Mouse (Mus musculus): Measurements from ENCODE around the gene Pdzrn3. TPM values are rescaled to one million over a fixed set of nuclear protein-coding genes. Genes with fewer than 3 reads are reported as not detected.

Pdzrn3 gene
- polyA plus RNA-seq, 1 experiment from 2014 or later, result 27.2 TPM

DNA sequence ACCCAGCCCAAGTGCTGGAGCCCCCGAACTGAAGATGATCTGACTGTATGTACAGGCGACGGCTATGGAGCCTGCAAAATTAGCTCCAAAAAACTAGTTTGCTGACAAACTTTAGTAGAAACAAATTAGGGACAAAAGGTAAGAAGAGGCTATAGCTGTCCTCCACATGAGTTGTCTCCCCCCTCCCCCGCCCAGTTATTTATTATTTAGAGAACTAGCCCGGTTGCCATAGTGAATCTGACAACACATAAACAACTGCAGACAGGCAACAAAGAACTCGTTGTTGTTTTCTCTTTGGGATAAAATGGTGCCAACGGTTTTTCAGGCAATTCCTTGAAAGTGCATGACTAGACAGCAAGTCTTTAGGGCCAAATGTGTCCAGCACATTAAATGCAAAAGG lies 7.3 kb upstream of the Pdzrn3 start:
- no peaks in the 10 kb centered on the region for H3K9me3 ChIP-seq (replicated peaks)
- no peaks in the 10 kb centered on the region for H3K4me1 ChIP-seq
- no peak overlapping the region for H3K9ac ChIP-seq
- 0 out of 2 replicates have a peak, but pooled peaks cover 4% of the 10 kb centered on the region for H3K27me3 ChIP-seq
- H3K36me3 ChIP-seq, result no peaks in the 10 kb centered on the region
- ATAC-seq (ENCODE audit: low FRiP score), result no peak
- no peak overlapping the region for H3K4me3 ChIP-seq
- no peak overlapping the region for H3K4me2 ChIP-seq (replicated peaks)
- 77% methylated on average over 7 of the region's 7 CpGs for WGBS
- no peak overlapping the region for H3K27ac ChIP-seq

DNA sequence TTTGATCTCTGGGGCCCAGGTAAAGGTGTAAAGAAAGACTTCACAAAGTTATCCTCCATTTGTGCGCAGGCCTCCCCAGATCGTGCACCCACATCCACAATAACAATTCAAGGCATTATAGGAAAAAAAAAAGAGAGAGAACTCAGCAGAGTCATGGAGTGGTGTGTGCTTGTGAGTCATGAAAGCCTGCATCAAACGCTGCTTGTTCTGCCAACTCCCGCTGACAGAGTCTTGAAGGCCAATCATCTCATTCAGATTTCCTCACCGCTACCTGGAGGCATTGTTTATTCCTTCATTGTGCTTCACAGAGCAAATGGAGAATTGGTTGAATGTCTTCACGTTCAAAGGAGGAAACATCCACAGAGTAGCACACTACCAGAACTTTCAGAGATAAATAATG lies 6.8 kb upstream of the Pdzrn3 start:
- H3K27me3 ChIP-seq, result 0 out of 2 replicates have a peak, but pooled peaks cover 4% of the 10 kb centered on the region
- H3K4me3 ChIP-seq, result no peak overlapping the region
- no peaks in the 10 kb centered on the region for H3K9me3 ChIP-seq (replicated peaks)
- no peak overlapping the region for H3K27ac ChIP-seq
- H3K4me2 ChIP-seq (replicated peaks), result no peak overlapping the region
- ATAC-seq (ENCODE audit: low FRiP score), result no peak
- no peaks in the 10 kb centered on the region for H3K36me3 ChIP-seq
- H3K4me1 ChIP-seq, result no peaks in the 10 kb centered on the region
- H3K9ac ChIP-seq, result no peak overlapping the region
- WGBS, result 73% methylated on average over 6 of the region's 6 CpGs

DNA sequence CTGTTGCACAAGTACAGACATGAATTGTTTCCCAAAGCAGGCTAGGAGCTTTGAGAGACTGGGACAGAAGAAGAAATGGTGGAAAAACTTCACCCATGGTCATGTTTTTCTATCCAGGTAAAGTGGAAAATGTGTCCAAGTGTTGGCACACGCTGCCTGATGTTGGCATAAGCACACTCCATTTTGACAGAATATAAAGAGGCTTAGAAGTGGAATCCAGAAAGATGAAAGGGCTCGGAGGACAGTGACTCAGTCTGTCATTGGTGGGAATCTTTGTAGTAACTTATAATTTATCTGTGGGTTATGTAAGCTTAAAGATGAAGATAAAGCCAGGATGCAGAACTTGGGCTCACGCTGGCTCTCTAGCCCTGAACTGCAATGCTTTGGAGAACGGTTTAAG lies 5.2 kb upstream of the Pdzrn3 start:
- Histone ChIP-seq H3K4me2 (replicated peaks) (no peak overlapping the region), H3K4me3 (no peak overlapping the region)
- WGBS, result 85% methylated on average over 4 of the region's 4 CpGs

DNA sequence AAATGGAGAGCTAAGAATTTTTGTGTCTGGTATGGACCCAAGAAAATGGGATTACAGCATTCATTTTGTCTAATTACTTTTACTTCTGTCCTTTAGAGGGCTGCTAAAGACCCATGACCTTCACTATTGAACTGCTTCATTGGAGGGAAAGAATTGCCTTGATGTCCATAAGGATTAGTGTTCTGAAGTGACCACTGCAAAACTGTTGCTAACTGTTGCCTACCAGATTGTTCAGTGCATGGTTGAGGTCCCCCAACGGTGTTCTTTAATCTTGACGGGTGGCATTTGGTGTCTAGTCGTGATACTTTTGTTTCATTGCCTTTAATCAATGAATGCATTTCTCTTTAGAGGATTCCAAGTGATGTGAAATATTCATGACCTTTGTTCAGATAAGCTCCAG lies 1.8 kb upstream of the Pdzrn3 start:
- Histone ChIP-seq H3K4me3 (no peak overlapping the region), H3K9ac (no peak overlapping the region), H3K4me2 (replicated peaks) (no peak overlapping the region), H3K36me3 (no peaks in the 10 kb centered on the region), H3K9me3 (replicated peaks) (no peaks in the 10 kb centered on the region), H3K4me1 (peaks cover 18% of the 10 kb centered on the region), H3K27ac (no peak overlapping the region), H3K27me3 (peaks cover 7% of the 10 kb centered on the region; the same call in 1 of the 2 replicates)
- 63% methylated on average over 3 of the region's 3 CpGs for WGBS
- no peak for ATAC-seq (ENCODE audit: low FRiP score)

More for the DNA sequence above, 5.2 kb upstream of the Pdzrn3 start:
- Histone ChIP-seq H3K36me3 (no peaks in the 10 kb centered on the region), H3K27ac (no peak overlapping the region), H3K4me1 (peaks cover 6% of the 10 kb centered on the region), H3K9ac (no peak overlapping the region), H3K9me3 (replicated peaks) (no peaks in the 10 kb centered on the region), H3K27me3 (0 out of 2 replicates have a peak, but pooled peaks cover 4% of the 10 kb centered on the region)
- no peak for ATAC-seq (ENCODE audit: low FRiP score)

DNA sequence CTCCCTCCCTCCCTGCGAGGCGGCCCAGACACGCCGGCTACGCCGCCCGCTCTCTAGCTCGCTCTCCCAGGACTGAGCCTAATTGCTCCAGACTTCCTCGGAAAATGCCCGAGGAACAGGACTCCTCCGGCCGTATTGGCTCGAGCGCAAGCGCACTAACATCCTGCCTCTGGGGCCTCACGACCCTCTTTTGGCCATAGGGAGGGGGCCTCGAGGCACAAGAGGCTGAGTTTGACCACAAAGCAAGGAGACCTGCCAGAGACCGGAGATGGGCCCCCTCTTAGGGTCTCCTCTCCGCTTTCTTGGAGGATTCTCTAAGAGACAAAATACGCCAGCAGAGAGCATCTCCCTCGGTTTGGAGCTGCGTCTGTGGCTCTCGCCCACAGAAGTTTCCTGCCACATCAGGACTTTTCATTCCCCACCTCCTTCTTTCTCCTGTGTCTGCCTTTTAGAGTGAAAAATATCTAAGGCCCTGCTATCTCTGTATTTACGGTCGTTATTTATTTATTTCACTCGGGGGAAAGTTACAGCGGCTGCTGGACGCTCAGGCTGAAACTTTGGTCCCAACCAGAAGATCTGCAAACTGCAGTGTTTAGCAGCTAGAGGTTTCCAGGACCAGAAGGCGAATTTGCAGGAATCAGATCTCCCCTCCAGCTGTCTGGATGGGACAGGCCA lies 375 bp upstream of the Pdzrn3 start:
- Histone ChIP-seq H3K36me3 (no peaks in the 10 kb centered on the region), H3K4me1 (peaks cover 23% of the 10 kb centered on the region), H3K4me2 (replicated peaks) (peak overlapping the region; percentile 97), H3K27me3 (peaks cover 7% of the 10 kb centered on the region), H3K9ac (peak overlapping the region; percentile 74), H3K27ac (peak overlapping the region; percentile 79), H3K9me3 (replicated peaks) (no peaks in the 10 kb centered on the region), H3K4me3 (peak overlapping the region; percentile 65)
- WGBS, result under 1% methylated on average over 27 of the region's 29 CpGs
- ATAC-seq (ENCODE audit: low FRiP score), result peak; percentile 92

DNA sequence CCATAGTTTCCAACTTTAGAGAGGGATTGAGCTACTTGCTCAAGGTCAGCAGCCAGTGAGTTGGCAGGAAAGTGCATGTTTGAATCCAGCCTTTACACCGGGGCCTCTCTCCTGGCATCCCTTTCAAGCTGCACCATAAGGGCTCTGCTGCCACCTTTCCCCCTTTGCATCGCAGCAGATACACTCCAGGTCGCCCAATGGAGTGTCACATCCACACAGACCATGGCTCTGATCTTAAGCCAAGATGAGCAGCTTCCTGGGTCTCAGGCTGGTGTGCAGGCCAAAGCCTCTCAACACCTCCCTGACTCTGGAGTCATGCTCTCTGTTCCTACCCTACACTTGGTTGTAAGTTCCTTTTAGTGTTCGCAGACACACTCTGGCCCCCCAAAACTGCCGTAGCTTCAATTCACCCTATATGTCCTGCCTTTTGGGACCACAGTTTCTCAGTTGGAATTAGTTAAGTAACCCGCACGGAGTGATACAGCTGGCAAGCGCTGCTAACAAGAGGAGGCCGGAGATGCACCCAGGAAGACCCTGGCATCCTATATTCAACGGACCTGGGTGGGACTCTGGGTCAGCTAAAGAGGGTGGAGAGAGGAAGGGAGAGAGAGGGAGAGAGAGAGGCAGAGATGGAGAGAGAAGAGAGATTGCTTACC lies 1.1 kb downstream of the Pdzrn3 start:
- no peak for ATAC-seq (ENCODE audit: low FRiP score)
- Histone ChIP-seq H3K4me3 (peak overlapping the region; percentile 65), H3K27me3 (peaks cover 7% of the 10 kb centered on the region), H3K9me3 (replicated peaks) (no peaks in the 10 kb centered on the region), H3K9ac (peak overlapping the region; percentile 74), H3K4me1 (peaks cover 23% of the 10 kb centered on the region), H3K36me3 (no peaks in the 10 kb centered on the region), H3K27ac (peak overlapping the region; percentile 79), H3K4me2 (replicated peaks) (peak overlapping the region; percentile 97)
- 3% methylated on average over 10 of the region's 10 CpGs for WGBS

DNA sequence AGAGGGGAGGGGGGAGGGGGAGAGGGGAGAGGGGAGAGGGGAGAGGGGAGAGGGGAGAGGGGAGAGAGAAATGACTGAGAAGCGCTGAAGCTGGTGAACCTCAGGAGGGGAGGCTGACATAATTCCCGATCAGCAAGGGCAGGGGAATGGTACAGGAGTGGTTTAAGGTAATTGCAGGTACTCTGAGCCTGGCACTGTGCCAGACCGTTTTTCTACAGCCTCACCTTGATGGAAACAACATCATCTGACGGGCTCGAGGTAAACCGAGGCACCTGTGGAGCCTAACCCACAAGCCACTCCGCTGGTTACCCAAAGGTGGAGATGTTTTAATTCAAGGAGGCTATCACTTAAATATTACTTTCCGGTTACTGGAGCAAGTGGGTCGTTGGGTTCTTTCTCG lies 1.6 kb downstream of the Pdzrn3 start:
- Histone ChIP-seq H3K4me1 (peaks cover 23% of the 10 kb centered on the region), H3K9me3 (replicated peaks) (no peaks in the 10 kb centered on the region), H3K9ac (0 out of 2 replicates have a peak overlapping the region, but pooled peaks have one; percentile 74)

DNA sequence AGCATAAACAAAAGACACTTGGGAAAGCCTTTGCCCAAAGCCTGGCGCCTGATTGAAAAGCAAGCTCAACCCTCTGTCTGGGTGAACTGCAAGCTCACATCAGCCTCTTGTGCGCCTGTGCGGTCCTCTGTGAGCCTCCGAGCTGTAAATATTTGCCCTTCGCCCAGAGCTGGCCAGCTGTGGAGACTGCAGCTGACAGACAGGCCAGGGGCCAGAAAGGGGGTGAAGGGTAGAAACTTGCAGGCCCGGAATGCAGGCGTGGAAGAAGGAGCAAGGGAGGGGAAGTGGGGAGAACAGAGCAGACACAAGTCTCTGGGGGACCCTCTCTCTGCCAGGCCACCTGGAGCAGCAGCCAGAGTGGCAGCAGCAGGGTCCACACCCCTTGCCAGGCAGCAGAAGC lies 3.0 kb downstream of the Pdzrn3 start:
- Histone ChIP-seq H3K4me3 (peak overlapping the region; percentile 27), H3K27ac (peak overlapping the region; percentile 79), H3K36me3 (no peaks in the 10 kb centered on the region), H3K27me3 (peaks cover 4% of the 10 kb centered on the region), H3K9me3 (replicated peaks) (no peaks in the 10 kb centered on the region), H3K9ac (0 out of 2 replicates have a peak overlapping the region, but pooled peaks have one; percentile 15), H3K4me2 (replicated peaks) (peak overlapping the region; percentile 97), H3K4me1 (peaks cover 23% of the 10 kb centered on the region)
- under 1% methylated on average over 7 of the region's 7 CpGs for WGBS
- no peak for ATAC-seq (ENCODE audit: low FRiP score)

More for the DNA sequence above, 1.6 kb downstream of the Pdzrn3 start:
- Histone ChIP-seq H3K36me3 (no peaks in the 10 kb centered on the region), H3K4me2 (replicated peaks) (peak overlapping the region; percentile 97), H3K4me3 (peak overlapping the region; percentile 65), H3K27ac (no peak overlapping the region), H3K27me3 (peaks cover 7% of the 10 kb centered on the region)
- WGBS, result 32% methylated on average over 10 of the region's 10 CpGs
- ATAC-seq (ENCODE audit: low FRiP score), result no peak

DNA sequence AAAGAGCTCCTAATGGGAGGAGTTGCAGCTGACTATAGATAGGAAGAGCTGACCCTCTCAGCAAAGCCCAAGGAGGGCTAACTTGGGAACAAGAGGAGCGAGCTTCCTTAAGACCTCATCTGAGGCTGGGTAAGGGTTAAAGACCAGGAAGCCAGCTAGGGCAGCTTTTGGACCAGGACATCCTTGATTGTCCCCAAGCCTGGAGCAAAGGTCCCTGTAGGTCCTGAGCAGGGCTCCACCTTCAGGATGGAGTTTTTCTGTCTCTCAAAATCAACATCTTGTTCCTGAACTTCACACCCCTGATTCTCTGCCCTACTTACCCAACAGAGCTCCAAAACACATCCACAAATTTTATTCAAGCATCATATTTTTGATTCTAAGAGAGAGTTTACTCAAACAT lies 3.5 kb downstream of the Pdzrn3 start:
- Histone ChIP-seq H3K4me3 (no peak overlapping the region), H3K9ac (no peak overlapping the region), H3K9me3 (replicated peaks) (no peaks in the 10 kb centered on the region), H3K36me3 (no peaks in the 10 kb centered on the region), H3K27ac (no peak overlapping the region; the same call in 1 of the 2 replicates), H3K27me3 (peaks cover 4% of the 10 kb centered on the region), H3K4me1 (peaks cover 23% of the 10 kb centered on the region), H3K4me2 (replicated peaks) (peak overlapping the region; percentile 97)
- WGBS, result 65% methylated on average over 1 of the region's 1 CpGs
- ATAC-seq (ENCODE audit: low FRiP score), result no peak

DNA sequence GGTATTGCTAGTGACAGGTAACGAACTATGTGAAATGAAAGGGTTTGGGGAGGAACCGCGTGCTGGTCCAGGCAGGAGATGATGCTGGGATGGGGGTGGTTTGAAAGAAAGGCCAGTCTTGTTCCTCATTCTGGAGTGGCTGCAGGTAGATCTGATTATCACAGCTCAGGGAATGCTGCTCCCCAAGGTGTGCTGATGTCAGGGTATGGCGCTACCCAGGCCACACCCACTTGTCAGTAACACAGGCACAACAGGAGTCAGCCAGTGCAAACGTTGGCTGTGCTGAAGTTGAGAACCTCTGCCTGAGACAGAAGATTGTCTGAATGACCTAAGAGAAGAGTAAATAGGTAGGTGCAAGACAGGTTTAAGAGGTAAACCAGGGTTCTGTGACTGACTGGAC lies 4.7 kb downstream of the Pdzrn3 start:
- Histone ChIP-seq H3K27ac (no peak overlapping the region), H3K4me3 (no peak overlapping the region), H3K4me2 (replicated peaks) (no peak overlapping the region), H3K27me3 (peaks cover 4% of the 10 kb centered on the region), H3K4me1 (peaks cover 18% of the 10 kb centered on the region), H3K9me3 (replicated peaks) (no peaks in the 10 kb centered on the region), H3K9ac (no peak overlapping the region), H3K36me3 (no peaks in the 10 kb centered on the region)
- 84% methylated on average over 5 of the region's 5 CpGs for WGBS
- no peak for ATAC-seq (ENCODE audit: low FRiP score)

DNA sequence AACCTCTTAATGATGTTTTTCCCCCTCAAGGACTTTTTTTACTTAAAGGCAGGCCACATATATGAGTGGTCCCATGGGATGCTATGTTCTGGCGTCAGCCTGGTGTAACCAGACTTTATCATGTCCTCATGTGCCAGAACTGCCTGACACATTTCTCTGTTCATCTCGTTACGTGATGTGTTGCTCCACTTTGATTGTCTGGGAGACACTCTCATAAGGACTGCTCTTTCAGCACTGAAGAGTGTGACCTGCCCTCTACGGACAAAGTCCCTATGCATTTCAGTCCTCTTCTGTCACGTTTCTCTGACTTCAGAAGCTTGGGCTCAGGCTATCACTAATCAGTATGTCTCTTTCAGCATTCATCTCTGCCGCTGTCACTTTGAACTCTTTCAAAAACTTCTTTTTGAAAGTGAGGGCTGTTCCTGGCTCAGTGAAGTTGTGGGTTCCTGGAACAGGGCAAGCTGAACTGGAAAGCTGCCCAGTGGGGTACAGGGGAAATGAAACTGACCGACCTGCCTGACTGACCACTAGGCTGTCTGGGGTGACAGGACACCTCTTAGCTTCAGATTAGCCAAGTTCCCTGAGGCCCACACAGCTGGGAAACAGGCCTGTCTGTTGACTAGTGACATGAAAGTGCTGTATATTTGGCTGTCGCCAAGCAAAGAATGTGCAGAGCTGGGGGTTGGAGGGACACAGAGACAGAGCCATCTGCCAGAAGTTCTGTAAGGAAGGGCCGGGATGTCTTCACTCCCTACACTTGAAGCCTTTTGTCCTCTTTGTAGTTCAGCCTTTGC lies 10.7 kb downstream of the Pdzrn3 start:
- no peaks in the 10 kb centered on the region for H3K36me3 ChIP-seq
- H3K4me2 ChIP-seq (replicated peaks), result no peak overlapping the region
- H3K4me3 ChIP-seq, result no peak overlapping the region
- no peaks in the 10 kb centered on the region for H3K27me3 ChIP-seq
- WGBS, result 39% methylated on average over 9 of the region's 9 CpGs
- ATAC-seq (ENCODE audit: low FRiP score), result peak; percentile 56; the same call in 1 of the 2 replicates
- no peak overlapping the region for H3K9ac ChIP-seq
- H3K4me1 ChIP-seq, result peaks cover 15% of the 10 kb centered on the region
- 0 out of 2 replicates have a peak overlapping the region, but pooled peaks have one; percentile 35 for H3K27ac ChIP-seq
- no peaks in the 10 kb centered on the region for H3K9me3 ChIP-seq (replicated peaks)

DNA sequence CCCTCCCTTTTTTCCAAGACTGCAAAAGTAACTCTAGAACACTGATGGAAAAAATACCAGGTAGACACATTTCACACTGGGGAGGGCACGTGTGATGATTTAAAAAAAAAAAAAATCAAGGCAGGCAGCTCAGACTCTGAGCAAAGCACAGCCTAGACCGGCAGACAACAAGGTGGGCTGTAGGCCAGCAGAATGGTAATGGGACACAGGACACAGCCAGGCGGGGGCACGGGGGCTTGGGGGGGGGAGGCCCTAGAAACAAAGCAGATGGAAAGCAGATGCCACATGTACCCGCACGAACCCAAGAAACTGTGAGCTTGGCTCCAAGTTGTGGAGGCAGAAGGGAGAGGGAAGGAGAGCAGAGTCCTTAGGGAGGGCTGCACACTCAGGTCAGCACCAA lies 11.9 kb downstream of the Pdzrn3 start:
- no peak overlapping the region for H3K4me2 ChIP-seq (replicated peaks)
- no peak overlapping the region for H3K9ac ChIP-seq
- H3K4me1 ChIP-seq, result peaks cover 15% of the 10 kb centered on the region
- H3K36me3 ChIP-seq, result no peaks in the 10 kb centered on the region
- H3K27me3 ChIP-seq, result no peaks in the 10 kb centered on the region
- 54% methylated on average over 6 of the region's 6 CpGs for WGBS
- H3K27ac ChIP-seq, result no peak overlapping the region
- H3K9me3 ChIP-seq (replicated peaks), result no peaks in the 10 kb centered on the region
- ATAC-seq (ENCODE audit: low FRiP score), result peak; percentile 35; the same call in 1 of the 2 replicates
- H3K4me3 ChIP-seq, result no peak overlapping the region
